14 mouse cellular contexts compared by ENCODE assay signal in genomic region chr7:64596652-64597051, GRCm38 (mm10).
"Had no signal": no experiment of that assay in that cellular context is flagged by ENCODE, and none has a peak within 500 bp of the region (broad histone marks: within the 10 kb centered on the region; RNA-seq: fewer than 3 reads in every experiment).

No protein-coding gene starts in this region.

- DNase-seq: kidney, adult 8-10 months; kidney, postnatal 4 days; liver; liver, embryonic 13.5 days; liver, postnatal 0 days; lung, postnatal 14 days; thymus, postnatal 4 days had no signal

- H3K4me2 ChIP-seq: limb, embryonic 12.5 days; liver, embryonic 13.5 days; lung, embryonic 15.5 days had no signal

- H3K27ac ChIP-seq: kidney, postnatal 0 days; limb, embryonic 12.5 days; liver, embryonic 13.5 days; lung, embryonic 15.5 days; macrophage; stomach, postnatal 0 days had no signal

- H3K9me3 ChIP-seq: liver, embryonic 13.5 days; lung, embryonic 15.5 days had no signal

- H3K36me3 ChIP-seq: limb, embryonic 12.5 days; liver, embryonic 13.5 days; lung, embryonic 15.5 days had no signal

- H3K27me3 ChIP-seq: limb, embryonic 12.5 days; liver, embryonic 13.5 days; lung, embryonic 15.5 days; megakaryocyte, embryonic 14.5 days had no signal

- H3K4me1 ChIP-seq: limb, embryonic 12.5 days; liver, embryonic 13.5 days; lung, embryonic 15.5 days; megakaryocyte, embryonic 14.5 days had no signal

- H3K4me3 ChIP-seq: layer of hippocampus, adult 2 months; limb, embryonic 12.5 days; liver, embryonic 13.5 days; lung, embryonic 15.5 days had no signal

- H3K9ac ChIP-seq: limb, embryonic 12.5 days; liver, embryonic 13.5 days; liver, postnatal 0 days; lung, embryonic 15.5 days had no signal

- ATAC-seq: liver, postnatal 0 days had no signal
